Mouse (Mus musculus) natural killer cell, adult 2 months (primary cell): ENCODE measurements around the gene Slc7a11.

Source experiments
- DNase-seq, 2 experiments: peaks; one replicate each; pipeline ENCODE4 v3.0.0; 2022; ENCODE audit warnings: low spot score in 2 of 2

Slc7a11 gene

DNA sequence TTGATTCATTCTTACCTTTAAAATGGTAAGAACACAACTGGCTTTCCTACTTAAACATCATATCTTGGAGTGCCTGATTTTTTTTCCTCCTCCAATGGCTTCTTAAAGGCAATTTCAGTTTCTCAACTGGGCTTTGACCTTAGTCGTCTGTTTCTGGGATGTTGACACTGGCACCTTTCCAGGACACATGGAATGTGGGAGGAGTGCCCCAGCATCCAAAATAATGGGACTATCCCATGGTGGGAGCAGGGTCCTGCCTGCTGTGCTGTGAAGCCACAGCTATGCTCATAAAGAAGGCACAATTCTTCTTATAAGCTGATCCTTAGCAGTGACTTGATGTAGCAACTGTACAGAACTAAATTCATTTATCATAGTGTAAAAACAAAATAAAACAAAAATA is 450.5 kb downstream of the Slc7a11 start:
- DNase-seq, result no peak

DNA sequence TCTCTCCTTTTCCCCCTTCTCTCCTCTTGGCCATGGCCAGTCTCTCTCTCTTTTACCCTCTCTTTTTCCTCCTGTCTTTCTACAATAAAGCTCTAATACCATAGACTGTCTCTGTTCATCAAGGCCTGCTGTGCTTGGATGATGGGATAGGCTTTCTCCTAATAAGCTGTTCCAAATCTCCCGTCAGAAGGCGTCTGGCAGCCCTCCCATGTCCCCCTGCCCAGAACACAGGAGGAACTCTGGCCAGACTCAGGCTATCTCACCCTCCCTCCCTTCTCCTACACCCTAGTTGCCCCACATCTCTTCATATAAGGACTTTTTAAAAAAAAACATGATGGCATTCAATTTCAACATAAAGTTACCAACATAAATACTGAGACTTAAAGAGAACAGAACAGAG is 456.2 kb downstream of the Slc7a11 start:
- no peak for DNase-seq

DNA sequence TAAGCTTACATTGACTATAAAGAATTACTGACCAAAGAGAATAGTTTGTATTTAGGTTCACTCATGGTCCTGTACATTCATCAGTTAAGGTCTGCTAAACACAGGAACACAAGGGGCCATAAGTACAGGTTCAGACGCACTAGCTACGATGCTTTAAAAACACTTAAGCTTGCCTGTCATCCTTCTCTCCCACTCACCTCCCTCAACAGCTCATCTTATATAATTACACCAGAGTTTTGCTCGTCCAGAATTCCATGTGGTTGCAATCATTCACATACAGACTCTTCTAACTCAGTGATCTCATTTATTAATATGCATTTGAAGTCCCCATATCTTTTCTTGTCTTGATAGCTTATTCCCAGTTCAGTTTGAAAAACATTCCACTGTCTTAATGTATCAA is 458.6 kb downstream of the Slc7a11 start:
- DNase-seq, result no peak

DNA sequence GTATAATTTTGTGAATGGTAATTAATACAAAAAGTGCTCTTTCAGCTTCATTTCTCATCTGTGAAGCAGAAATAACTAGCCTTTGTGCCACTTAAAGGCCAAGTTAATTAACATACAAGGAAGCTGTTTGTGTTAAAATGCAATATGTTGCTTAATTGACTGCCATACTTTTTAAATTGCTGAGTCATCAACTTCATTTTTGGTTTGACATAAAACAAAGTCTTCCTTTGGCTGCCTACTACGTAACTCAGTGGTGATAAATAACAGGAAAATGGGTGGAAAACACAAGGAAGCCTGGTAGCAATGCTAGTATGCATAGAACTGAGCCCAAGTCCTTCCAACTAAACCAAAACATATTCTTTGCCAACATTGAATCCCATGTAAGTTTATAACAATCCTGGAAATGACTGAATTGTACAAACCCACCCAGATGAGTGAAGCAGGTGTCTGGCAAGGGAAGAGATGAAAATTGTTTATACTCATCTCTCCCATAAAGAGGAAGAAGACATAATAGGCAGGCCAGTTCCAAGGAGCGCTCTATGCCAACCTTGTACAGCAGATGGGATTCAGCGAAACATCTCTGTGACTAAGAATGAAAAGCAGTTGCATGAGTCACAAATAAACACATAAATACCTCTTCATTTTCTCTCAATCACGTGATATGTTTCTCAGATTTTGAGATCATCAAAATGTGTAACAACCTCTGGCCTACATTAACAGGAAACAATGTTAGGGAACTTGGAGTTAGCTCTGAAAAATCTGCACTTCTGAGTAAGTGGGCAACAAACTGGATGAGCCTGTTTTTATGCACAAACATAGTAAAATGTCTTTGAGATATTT is 459.8 kb downstream of the Slc7a11 start:
- no peak for DNase-seq

DNA sequence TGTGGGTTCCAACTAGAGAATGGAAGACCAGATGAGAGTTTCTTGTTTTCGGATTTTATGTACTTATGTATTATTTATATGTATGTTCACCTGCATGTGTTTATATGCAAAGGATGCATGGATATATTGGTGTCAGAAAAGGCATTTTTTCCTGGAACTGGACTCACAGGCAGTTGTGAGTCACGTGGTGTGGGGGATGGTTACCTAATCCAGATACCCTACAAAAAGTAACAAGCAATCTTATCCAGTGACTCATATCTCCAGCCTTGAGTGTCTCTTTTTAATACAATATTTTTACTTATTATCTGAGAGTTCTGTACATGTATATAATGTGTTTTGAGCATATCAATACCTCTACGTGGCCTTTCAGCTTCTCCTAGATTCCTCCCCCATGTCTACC is 469.4 kb downstream of the Slc7a11 start:
- DNase-seq, result no peak

DNA sequence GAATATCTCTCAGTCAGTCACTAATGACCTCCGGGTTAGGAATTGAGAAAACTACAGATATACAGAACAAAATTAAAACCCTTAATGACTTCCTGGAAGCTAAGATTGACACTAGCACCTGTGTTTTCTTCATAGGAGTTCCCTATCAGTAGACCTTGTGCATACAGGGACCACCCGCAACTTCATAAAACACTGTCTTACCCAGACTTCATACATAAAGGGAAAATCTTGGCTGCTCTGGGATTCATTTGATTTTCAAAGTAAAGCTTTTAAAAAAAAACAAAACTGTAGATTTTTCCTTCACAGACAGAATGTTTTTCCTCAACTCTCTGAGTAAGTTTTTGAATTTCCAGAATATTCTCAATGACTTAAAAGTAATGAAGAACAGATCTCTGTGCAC is 477.8 kb downstream of the Slc7a11 start:
- no peak for DNase-seq

DNA sequence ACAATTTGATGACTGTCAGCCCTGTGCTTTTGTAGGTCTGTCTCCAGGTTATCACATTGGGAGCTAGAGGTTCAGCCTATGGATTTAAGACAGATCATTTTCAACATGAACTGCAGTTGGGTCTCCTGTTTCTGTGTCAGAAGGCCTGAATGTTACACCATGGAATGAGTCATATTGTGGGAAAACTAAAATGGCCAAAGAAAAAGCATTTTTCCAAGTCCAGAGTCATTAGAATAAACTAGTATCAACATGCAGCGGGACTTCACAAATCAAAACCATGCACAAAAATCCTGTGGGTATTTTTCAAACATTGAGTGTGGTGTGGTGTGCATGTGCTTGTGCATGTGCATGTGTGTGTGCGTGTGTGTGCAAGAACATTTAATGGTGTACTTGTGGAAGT is 482.8 kb downstream of the Slc7a11 start:
- DNase-seq, result no peak

DNA sequence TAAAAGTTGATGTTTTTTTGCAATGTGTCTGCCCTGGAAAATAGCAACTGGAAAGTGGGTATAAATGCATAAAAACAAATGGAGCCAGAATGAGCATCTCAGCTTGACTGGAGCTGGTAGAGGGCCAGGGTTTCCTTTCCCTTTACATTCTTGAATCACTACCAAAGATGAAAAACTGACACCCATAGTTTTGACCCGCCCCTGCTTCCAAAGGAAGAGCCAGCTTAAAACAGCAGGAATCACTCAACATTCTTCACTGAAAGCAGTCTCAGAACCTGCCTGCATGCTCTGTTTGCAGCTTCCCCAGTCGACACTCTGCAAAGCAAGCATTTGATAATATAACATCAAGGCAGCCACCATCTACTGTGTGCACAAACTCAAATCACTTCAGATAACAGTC is 496.6 kb downstream of the Slc7a11 start:
- DNase-seq, result no peak

DNA sequence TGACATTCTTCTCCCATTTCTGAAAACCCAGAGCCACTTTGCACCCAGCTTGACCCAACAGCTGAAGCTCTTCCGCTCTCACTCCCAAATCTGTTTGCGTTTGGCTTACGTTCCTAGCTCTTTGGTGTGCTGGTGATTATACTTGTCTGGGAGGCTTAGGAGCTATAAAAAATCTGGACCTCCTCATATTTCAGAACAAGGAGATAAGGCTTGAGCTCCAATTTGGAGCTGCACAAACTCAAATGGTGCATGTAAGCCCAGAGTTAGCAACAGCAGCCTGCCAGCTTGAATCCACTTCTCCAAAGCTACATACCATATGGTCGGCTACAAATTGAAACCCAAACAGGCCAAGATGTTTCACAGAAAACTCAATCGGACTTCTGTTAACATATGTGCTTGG is 498.6 kb downstream of the Slc7a11 start:
- no peak for DNase-seq

DNA sequence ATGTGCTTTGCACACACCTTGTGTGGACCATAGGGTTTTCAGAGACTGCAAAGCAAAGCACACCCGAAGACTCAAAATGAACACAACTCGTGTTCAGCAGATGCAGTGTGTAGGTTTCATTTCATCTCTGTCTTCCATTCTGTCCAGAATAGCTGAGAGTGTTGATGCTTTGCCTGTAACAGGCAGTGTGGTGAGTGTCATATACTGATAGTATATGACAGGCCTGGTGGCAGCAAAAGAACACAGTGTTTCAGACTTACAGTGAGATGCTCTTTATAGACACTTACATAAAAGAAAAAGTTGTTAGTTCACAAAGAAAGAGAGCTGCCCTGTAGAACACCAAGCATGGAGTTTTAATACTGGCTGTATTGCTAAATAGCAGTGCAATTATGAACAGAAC is 505.8 kb downstream of the Slc7a11 start:
- no peak for DNase-seq

DNA sequence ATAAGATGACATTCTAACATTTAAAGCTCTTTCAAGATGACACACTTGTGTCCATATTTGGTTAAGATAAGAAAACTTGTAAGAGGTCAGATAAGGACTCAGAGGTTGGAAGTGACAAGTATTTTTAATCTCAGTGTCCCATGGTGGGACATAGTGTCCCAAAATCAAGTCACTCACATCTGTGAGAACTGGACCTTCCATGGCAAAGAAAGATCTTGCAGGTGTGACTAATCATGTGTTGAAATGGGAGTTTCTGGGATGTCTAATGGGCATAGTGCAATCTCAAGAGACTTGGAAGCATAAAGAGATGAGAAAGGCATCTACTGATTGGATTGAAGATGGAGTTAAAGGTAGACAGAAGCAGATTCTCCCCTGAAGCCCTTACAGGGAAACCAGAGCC is 513.9 kb downstream of the Slc7a11 start:
- DNase-seq, result no peak

DNA sequence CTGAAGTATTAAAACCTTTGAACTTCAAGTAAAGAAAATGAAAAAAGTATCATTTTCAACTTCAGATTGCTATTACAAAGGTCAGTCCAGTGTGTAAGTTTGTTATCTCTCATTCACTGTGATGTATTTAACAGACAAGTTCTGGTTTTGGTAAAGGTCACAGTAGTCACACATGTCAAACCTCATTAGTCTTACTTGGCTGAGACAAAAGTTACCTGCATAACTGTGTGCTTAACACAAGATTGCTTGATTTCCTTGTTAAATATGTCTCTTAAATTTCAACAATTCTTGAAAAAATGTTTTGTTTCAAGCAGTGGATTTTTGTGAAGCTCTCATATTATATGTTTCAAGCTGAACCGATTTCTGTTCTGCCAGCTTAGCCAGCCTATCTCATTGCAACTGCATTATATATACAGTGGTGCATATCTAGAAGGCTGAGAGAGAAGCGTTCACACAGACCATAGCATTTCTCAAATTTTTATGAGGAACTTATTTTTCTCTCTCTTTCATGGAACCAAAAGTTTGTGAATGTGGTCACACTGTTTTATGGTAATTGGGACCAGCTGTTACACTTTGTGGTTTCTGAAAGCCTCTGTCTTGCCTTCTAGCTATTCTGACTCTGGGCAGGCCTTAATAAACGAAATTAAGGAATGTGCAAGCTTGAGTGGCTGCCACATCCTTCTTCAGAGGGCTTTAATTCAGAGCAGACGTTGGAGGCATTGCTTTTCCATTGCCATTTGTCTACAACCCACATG is 514.7 kb downstream of the Slc7a11 start:
- DNase-seq, result no peak

DNA sequence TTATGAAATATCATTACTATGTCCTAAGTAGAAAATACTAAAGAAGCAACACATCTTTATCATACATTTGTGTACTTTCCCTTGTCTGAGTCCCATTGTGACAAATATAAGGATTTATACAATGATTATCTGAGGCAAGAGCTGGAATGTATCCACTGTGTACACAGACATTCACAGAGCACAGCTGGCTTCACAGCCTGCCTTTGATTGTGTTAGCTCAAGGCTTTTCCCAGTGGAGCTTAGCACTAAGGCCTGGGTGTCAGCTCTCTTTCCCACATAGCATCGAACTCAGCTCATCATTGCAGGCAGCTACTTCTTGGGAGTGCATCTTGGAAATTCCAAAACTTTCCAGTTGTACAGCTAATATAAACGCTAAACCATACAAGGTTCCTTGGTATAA is 529.5 kb downstream of the Slc7a11 start:
- DNase-seq, result no peak

DNA sequence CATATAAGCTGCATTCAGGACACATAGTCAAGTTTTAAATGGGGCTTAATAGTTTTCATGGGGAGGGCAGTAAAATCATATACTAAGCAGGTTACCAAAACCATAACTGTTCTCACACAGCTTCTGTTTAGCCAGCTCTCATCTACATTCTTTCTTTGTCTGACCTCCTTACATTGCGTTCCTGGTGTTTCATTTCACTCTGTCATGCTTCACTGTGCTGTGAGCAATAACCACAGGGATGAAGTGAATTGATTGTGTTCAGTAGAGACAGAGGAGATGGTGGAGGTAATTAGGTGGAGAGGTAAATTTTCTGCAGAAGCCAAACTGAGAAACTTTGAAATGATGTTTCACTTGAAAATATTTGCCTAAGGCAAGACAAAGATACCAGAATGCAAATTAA is 532.5 kb downstream of the Slc7a11 start:
- no peak for DNase-seq

DNA sequence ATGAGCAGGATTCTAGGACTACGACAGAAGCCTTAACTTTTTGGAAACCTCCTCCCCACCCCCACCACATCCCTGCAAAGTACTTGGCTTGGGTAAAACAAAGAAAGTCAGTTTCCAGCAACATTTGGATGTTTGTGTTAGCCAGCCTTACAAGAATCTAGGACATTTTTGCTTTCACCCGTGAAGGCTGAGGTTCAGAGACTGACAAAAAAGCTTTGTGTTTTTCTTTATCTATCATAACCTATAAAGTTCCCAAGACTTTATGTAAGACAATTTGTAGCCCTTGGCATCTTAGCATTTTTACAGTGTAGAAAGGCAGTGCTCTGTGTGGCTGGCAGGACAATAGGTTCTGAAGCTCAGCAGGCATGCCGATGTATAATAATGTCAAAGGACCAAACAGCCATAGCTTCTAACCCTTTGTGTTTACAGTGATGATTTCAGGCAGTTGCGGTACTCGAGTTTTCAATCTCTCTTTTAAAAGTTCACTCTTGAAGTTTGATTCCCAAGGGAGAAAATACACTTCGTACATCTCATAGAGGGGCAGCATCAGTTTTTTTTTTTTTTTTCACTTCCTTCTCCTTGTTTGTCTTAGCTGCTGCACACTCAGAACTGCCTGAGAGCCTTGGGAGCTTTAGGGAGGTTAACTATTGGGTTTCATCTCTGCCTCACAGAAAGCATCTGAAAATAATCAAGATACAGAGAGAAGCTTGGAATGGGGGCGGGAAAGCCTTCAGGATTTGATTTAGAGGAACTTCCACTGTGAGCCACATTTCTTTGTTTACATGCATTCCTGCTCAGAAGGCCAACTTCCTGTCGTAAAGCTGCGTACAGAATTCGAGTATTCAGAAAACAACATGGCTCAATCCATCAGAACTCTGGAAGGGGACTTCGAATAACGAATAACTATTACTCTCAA is 534.7 kb downstream of the Slc7a11 start:
- no peak for DNase-seq

DNA sequence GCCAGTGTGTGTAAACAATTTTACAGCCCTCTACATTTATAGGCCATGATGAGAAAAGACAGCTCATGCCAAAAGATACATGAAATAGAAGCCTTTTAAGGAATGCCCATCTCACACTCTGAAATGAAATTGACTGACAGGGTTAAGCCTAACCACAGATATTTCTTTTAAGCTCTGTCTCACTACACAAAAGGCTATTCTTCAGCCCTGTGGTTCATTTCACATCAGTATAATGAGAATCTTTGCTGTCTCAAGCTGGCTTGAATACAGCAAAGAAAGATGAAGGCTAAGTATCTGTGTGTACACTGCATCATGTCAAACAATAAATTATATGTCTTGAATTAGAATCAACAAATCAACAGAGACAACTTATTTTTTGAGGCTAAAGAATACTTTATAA is 549.5 kb downstream of the Slc7a11 start:
- no peak for DNase-seq

DNA sequence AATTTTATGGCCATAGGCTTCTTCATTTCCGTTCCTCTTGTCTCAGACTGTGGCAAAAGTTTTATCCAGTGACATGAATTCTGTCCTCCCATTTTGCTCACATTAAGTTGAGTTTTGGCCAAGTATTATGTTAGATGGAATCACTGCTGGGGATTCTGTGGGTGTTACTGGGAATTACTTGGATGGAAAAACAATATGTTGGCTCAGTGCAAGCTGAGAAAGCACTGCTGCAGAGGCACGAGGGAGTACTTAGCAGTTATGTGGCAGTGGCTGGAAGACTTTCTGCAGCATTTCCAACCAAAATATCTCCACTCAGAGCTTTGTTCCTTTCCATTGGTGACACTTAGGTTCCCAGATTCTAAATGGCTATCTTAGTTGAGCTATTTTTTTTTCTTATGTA is 556.1 kb downstream of the Slc7a11 start:
- no peak for DNase-seq

DNA sequence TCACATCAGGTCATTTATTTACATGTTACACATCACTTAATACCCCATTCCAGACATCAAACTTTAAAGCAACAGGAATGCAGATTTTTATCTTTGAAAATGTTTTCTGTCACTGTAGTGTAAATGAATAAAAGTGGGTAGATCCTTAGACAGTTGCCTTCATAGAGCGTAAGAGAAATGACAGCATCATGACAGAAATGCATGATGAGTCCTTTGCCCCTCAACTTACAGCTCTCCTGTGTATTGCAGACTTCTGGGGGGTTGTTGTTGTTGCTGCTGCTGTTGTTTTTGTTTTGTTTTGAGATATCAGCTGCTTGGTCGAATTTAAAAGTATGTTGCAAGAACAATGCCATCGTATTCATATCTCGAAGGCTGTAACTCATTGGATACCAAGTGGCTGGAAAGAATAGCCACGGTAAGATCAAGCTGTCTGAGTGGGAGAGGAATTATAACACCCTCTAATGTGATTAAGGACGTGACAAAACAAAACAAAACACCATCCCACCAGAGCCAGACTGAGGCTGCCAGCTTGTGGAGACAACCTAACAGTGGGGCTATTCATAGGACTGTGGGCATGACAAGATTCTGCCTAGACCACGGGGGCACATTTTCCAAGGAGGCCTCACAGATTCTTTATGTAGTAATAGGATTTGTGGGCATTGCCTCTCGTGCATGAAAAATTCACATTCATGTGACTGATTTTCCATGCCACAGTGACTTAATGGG is 557.0 kb downstream of the Slc7a11 start:
- DNase-seq, result no peak

DNA sequence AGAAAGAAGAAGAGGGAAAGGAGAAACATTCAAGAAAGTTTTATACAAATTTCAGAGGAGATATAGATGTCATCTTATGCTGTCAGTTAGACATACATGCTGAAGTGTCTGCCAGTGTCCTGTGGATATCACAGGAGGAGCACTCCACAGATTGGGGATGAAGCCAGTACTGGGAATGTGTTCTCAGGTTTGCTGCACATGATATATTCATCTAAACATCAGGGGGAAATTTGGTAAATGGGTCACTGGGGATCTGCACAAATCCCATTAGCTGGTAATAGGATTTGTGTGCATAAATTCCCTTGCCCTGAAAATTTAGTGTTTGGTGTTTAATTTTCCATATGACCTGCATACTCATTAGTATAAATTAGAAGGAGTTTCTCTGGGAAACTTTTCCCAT is 562.9 kb downstream of the Slc7a11 start:
- DNase-seq, result no peak

DNA sequence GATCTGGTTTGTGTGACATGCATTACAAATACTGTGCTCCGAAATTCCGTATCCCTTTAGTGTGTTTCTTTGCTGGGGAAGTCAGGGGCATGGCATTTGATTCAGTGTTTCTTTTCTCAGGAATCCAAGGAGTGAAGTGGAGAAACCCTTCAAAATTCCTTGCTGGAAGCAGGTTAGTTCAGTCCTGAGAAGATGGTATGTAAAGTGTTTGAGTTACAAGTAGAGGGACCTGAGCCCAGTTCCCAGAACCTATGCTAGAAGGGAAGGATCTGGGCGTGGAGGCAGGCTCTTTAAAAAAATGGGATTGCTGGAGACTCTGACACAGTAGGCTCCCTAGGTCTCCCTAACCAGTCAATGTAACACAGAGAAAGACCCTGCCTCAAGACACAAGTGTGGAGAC is 572.6 kb downstream of the Slc7a11 start:
- DNase-seq, result no peak

DNA sequence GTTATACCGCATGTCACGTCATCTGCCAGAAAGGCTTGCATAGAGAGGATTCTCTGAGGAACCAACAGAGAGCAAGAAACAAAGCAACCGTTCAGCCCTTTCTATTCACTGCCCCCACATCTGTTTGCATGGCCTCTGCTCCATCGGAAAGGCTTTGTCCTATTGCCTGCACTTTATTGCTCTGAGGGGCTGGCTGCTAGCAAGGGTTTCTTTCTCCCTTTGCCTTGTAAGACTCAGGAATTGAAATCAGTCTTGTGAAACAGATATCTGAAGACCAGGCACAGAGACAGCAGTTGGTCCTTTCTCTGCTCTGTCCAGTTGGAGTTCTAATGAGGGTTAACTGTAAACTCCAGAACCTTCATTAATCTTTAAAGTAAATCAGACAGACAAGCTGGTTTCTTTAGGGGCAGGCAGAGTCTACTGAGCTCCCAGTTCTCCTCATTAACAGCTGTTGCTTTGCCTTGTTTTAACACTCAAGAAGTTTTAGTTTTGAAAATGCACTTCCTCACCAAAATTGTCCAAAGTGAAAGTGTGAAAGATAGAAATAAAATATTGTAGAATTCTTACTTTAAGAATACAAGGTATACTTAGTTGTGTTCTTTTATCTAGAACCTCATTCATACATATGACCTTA is 575.3 kb downstream of the Slc7a11 start:
- no peak for DNase-seq
